Mouse (Mus musculus) lung, embryonic 14.5 days (tissue): ENCODE data around the gene Spryd3. TPM values are rescaled to one million over a fixed set of nuclear protein-coding genes. Genes with fewer than 3 reads are reported as not detected.

Experiments
- ATAC-seq: fragments of 200-750 bp; cut with Nextera tagmentation; 2 replicates; pipeline ENCODE4 v1.8.0; 2017; ENCODE audit warnings: mild to moderate bottlenecking, moderate TSS enrichment, moderate library complexity; ENCODE audit not compliant: insufficient read depth
- DNase-seq: peaks from one replicate; pipeline ENCODE4 v3.0.0-alpha.2; 2015
- H3K27ac ChIP-seq: fragments of 300-500 bp; sonication (generic); 2 replicates; pipeline ENCODE4 v1.5.1; 2014; ENCODE audit warnings: low read depth, mild to moderate bottlenecking, moderate library complexity
- H3K27me3 ChIP-seq: fragments of 300-500 bp; sonication (generic); 2 replicates; pipeline ENCODE4 v1.6.1; 2014; ENCODE audit warnings: low read length, control low read depth; ENCODE audit not compliant: insufficient read depth
- H3K36me3 ChIP-seq: fragments of 300-500 bp; sonication (generic); 2 replicates; pipeline ENCODE4 v1.6.1; 2014; ENCODE audit warnings: control low read depth; ENCODE audit not compliant: insufficient read depth
- H3K4me1 ChIP-seq: fragments of 300-500 bp; sonication (generic); 2 replicates; pipeline ENCODE4 v1.6.1; 2014; ENCODE audit warnings: antibody characterized with exemption, control low read depth; ENCODE audit not compliant: insufficient read depth
- H3K4me2 ChIP-seq: fragments of 300-500 bp; sonication (generic); 2 replicates; pipeline ENCODE4 v1.6.1; 2014; ENCODE audit warnings: mild to moderate bottlenecking
- H3K4me3 ChIP-seq: fragments of 300-500 bp; sonication (generic); 2 replicates; pipeline ENCODE4 v1.5.1; 2014; ENCODE audit warnings: low read depth, low read length
- H3K9ac ChIP-seq: fragments of 300-500 bp; sonication (generic); 2 replicates; pipeline ENCODE4 v1.6.1; 2014
- H3K9me3 ChIP-seq: fragments of 300-500 bp; sonication (generic); 2 replicates; pipeline ENCODE4 v1.6.1; 2016; ENCODE audit warnings: low read depth, low read length, control low read depth
- CTCF ChIP-seq: IDR thresholded peaks from 2 replicates; pipeline ENCODE4 v1.5.1; 2016; ENCODE audit warnings: antibody characterized with exemption, low read depth
- WGBS: fragments of 180-500 bp; shearing (Covaris S2); extraction: QIAGEN DNeasy Blood & Tissue Kit; methylation state at CpG from one replicate; pipeline ENCODE4 v1.1.7; 2014; 5-methylcytosine and 5-hydroxymethylcytosine counted together
- polyA plus RNA-seq: library from polyadenylated mRNA; unstranded; fragments of >200 nt; fragmentation: Nextera tagmentation; extraction: Ambion mirVana; gene quantifications from 2 replicates; pipeline ENCODE4 v1.2.1, GENCODE M21; 2014

The Spryd3 gene
- polyA plus RNA-seq, 1 experiment from 2014 or later = 13.6 TPM

DNA sequence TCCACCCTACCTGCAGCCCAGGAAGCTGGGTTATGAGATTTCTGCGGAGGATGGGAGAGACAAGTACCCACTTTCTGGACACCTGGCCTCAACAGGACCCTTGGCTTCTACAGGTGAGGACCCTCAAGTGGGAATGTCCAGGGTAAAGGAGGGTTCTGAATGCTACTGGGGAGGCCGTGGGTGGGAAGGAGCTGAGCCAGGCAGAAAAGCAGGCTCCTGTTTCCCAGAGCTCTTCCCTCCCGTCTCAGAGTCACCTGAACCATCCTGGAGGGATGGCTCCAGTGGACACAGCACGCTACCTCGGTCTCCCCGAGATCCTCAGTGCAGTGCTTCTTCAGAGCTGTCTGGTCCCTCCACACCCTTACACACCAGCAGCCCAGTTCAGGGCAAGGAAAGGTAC, 23.9 kb downstream of the Spryd3 start:
- DNase-seq (no peak), ATAC-seq (no peak)
- Histone ChIP-seq H3K9me3 (no peaks in the 10 kb centered on the region), H3K36me3 (peaks cover 100% of the 10 kb centered on the region), H3K9ac (no peak overlapping the region), H3K27me3 (no peaks in the 10 kb centered on the region), H3K4me2 (no peak overlapping the region), H3K4me1 (no peaks in the 10 kb centered on the region), H3K27ac (no peak overlapping the region), H3K4me3 (no peak overlapping the region)
- no peak for TF ChIP-seq CTCF
- 82% methylated on average over 6 of the region's 6 CpGs for WGBS

DNA sequence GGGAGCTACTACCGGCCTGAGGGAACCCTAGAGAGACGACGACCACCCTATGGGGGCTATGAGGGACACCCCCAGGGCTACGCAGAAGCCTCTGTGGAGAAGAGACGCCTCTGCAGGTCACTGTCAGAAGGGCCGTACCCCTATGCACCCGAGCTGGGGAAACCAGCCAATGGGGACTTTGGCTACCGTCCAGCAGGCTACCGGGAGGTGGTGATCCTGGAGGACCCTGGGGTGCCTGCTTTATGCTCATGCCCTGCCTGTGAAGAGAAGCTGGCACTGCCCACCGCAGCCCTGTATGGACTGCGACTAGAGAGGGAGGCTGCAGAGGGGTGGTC, 24.6 kb downstream of the Spryd3 start:
- ATAC-seq = no peak
- 81% methylated on average over 11 of the region's 11 CpGs for WGBS
- no peaks in the 10 kb centered on the region for H3K9me3 ChIP-seq
- H3K4me3 ChIP-seq = no peak overlapping the region
- H3K36me3 ChIP-seq = peaks cover 100% of the 10 kb centered on the region
- no peaks in the 10 kb centered on the region for H3K27me3 ChIP-seq
- H3K4me2 ChIP-seq = no peak overlapping the region
- no peak overlapping the region for H3K9ac ChIP-seq
- DNase-seq = no peak
- no peak for TF ChIP-seq CTCF
- peaks cover 1% of the 10 kb centered on the region; the same call in 1 of the 2 replicates for H3K4me1 ChIP-seq
- no peak overlapping the region for H3K27ac ChIP-seq

DNA sequence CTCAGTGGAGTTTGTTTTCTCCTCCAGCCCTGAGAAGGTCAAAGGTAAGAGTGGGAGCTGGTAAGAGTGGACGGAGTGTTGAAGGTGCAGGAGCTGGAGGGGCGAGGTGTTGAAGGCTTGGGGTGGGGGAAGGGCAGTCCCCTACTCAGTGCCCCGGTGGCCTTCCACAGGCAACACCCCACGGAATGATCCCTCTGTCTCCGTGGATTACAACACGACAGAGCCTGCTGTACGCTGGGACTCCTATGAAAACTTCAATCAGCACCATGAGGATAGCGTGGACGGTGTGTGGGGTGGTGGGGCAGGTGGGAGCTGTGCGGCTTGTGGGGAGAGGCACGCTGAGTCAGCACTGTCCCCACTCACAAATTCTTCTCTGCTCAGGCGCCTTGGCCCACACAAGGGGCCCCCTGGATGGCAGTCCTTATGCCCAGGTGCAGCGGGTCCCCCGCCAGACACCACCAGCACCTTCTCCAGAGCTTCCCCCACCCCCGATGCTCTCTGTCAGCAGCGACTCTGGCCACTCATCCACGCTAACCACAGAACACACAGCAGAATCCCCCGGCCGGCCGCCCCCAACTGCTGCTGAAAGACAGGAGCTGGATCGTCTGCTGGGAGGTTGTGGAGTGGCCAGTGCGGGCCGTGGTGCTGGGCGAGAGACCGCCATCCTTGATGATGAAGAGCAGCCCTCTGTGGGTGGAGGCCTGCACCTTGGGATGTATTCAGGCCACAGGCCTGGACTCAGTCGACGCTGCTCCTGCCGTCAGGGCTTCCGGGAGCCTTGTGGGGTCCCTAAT, 25.1 kb downstream of the Spryd3 start:
- peaks cover 100% of the 10 kb centered on the region for H3K36me3 ChIP-seq
- no peak for TF ChIP-seq CTCF
- no peak overlapping the region for H3K4me3 ChIP-seq
- 72% methylated on average over 29 of the region's 29 CpGs for WGBS
- no peak overlapping the region for H3K27ac ChIP-seq
- no peaks in the 10 kb centered on the region for H3K9me3 ChIP-seq
- H3K4me1 ChIP-seq = peaks cover 7% of the 10 kb centered on the region
- H3K27me3 ChIP-seq = no peaks in the 10 kb centered on the region
- H3K4me2 ChIP-seq = no peak overlapping the region
- ATAC-seq = no peak
- no peak overlapping the region for H3K9ac ChIP-seq
- no peak for DNase-seq

DNA sequence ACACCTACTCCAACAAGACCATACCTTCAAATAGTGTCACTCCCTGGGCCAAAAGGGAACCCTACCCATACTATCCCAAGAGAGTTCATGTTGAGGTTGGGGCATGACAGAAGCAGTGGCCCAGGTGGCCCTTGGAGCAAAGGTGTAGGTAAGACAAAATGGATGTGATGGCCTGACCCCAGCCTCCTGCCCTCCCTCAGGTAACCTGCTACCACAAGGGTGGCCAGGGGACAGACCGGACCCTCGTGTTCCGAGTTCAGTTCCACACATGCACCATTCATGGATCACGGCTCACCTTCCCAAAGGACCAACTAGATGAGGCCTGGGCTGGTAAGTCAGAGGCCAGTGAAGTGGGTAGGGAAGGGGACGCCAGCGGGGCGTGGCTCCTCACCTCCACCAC, 25.8 kb downstream of the Spryd3 start:
- peaks cover 12% of the 10 kb centered on the region for H3K4me1 ChIP-seq
- no peak for ATAC-seq
- no peak overlapping the region for H3K9ac ChIP-seq
- TF ChIP-seq CTCF = no peak
- no peak for DNase-seq
- H3K4me3 ChIP-seq = no peak overlapping the region
- peaks cover 99% of the 10 kb centered on the region for H3K36me3 ChIP-seq
- WGBS = 89% methylated on average over 7 of the region's 7 CpGs
- H3K27me3 ChIP-seq = no peaks in the 10 kb centered on the region
- H3K27ac ChIP-seq = no peak overlapping the region
- no peak overlapping the region for H3K4me2 ChIP-seq
- no peaks in the 10 kb centered on the region for H3K9me3 ChIP-seq

DNA sequence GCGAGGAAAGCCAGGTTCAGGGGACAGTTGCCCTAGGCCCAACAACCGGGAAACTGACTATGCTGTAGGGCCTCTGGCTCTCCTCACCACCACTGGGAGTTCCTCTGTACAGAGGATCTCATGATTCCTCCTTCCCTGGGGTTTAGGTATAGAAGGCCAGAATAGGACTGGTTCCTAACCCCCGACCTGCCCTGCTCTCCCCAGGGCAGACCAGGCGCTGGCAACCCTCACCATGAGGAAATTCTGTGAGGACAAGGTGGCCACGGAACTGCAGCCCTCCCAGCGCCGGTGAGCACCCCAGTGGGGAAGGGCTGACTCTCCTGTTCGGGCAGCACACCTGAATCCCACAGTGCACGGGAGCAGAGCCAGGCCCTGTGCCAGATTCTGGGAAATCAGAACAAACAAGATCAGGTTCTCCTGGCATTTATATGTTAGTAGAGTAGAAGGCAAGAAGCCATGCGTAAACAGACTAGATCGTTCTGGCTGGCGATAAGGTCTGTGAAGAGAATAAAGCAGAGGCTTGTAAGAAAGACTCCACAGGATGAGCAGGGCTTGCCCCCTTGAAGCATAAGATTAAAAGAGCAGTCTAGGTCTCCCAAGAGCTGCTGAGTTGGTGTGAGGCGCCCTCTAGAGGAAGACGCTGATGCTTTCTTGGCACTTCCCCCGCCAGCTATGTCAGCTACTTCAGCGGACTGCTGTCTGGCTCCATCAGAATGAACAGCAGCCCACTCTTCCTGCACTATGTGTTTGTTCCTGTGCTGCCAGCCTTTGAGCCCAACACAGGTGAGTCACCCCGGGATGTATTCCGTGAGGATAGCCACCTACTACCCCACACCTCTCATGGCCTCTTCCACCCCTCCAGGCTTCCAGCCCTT, 27.1 kb downstream of the Spryd3 start:
- no peak overlapping the region for H3K4me2 ChIP-seq

DNA sequence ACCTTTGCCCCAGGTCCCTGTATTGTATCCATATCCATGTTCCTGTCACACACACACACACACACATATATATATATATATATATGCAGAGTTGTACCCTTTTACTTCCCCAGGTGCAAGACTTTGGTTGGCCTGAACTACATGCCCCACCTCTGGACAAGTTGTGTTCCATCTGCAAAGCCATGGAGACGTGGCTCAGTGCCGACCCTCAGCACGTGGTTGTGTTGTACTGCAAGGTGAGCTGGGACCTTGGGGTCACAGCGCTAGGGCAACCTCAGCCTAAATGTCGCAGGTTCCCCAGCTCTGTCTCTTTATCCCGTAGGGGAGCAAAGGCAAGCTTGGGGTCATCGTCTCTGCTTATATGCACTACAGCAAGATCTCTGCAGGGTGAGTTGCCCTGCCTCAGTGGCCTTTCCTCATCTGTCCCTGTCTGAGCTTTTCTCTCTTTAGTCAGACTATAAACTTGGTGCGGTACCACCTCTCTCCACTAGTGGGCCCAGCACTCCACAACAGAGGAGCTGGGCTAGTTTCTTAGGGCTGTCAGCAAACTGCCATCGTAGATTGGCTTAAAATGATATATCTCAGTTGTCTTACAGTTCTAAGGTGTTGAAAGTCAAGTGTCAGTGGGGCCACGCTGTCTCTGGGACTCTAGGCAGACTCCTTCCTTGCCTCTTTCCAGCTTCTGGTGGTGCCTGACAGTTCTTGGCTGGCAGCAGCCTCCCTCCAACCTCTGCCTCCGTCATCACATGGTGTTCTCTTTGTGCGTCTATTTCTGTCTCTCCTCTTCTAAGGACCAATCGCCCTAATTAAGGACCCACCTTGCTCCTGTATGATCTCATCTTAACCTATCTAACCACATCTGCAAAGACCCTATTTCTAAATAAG, 28.1 kb downstream of the Spryd3 start:
- ATAC-seq (no peak), DNase-seq (peak; percentile 88)
- TF ChIP-seq CTCF = peak; percentile 85
- H3K9me3 ChIP-seq = no peaks in the 10 kb centered on the region
- no peaks in the 10 kb centered on the region for H3K27me3 ChIP-seq
- H3K9ac ChIP-seq = no peak overlapping the region
- H3K4me1 ChIP-seq = peaks cover 27% of the 10 kb centered on the region
- H3K27ac ChIP-seq = no peak overlapping the region
- no peak overlapping the region for H3K4me3 ChIP-seq
- H3K36me3 ChIP-seq = peaks cover 79% of the 10 kb centered on the region
- 43% methylated on average over 13 of the region's 13 CpGs for WGBS
- peak overlapping the region; percentile 54 for H3K4me2 ChIP-seq

More for the DNA sequence above, 27.1 kb downstream of the Spryd3 start:
- Histone ChIP-seq H3K27ac (peak overlapping the region; percentile 46; the same call in 1 of the 2 replicates), H3K4me1 (peaks cover 21% of the 10 kb centered on the region), H3K9me3 (no peaks in the 10 kb centered on the region), H3K9ac (no peak overlapping the region), H3K4me3 (no peak overlapping the region), H3K27me3 (no peaks in the 10 kb centered on the region), H3K36me3 (peaks cover 89% of the 10 kb centered on the region)
- ATAC-seq (peak; percentile 32; the same call in 1 of the 2 replicates), DNase-seq (peak; percentile 94)
- peak; percentile 84 for TF ChIP-seq CTCF
- 43% methylated on average over 18 of the region's 18 CpGs for WGBS
